Mouse (Mus musculus) ES-Bruce4 (cell line): ENCODE results near the gene Atp6v0a2. TPM values are rescaled to one million over a fixed set of nuclear protein-coding genes. Genes with fewer than 3 reads are reported as not detected.

Source experiments
- H3K27ac ChIP-seq: 2 replicates; pipeline ENCODE4 v1.5.1; 2012; ENCODE audit warnings: low read length, inconsistent platforms; ENCODE audit not compliant: insufficient read depth
- H3K27me3 ChIP-seq: 2 replicates; pipeline ENCODE4 v1.6.1; 2012; ENCODE audit warnings: mild to moderate bottlenecking, low read length, inconsistent platforms; ENCODE audit not compliant: control insufficient read depth, poor library complexity, insufficient read depth, severe bottlenecking
- H3K36me3 ChIP-seq: 2 replicates; pipeline ENCODE4 v1.6.1; 2012; ENCODE audit warnings: inconsistent platforms, mild to moderate bottlenecking, low read length, moderate library complexity; ENCODE audit not compliant: control insufficient read depth, poor library complexity, insufficient read depth, severe bottlenecking
- H3K4me1 ChIP-seq: one replicate; pipeline ENCODE4 v1.8.1; 2011; ENCODE audit warnings: low read length; ENCODE audit not compliant: control insufficient read depth, insufficient read depth
- H3K4me3 ChIP-seq: 2 replicates; pipeline ENCODE4 v1.5.1; 2011; ENCODE audit warnings: low read depth, mild to moderate bottlenecking, low read length
- H3K9ac ChIP-seq: 2 replicates; pipeline ENCODE4 v1.6.1; 2012; ENCODE audit warnings: low read depth, mild to moderate bottlenecking, inconsistent platforms; ENCODE audit not compliant: poor library complexity, severe bottlenecking
- H3K9me3 ChIP-seq: replicated peaks from 2 replicates; pipeline ENCODE4 v1.6.1; 2012; ENCODE audit warnings: mild to moderate bottlenecking, low read length, inconsistent platforms; ENCODE audit not compliant: control insufficient read depth, poor library complexity, insufficient read depth, severe bottlenecking
- CTCF ChIP-seq: IDR thresholded peaks from one replicate; pipeline ENCODE4 v1.8.1; 2011; ENCODE audit warnings: low read depth, low read length
- EP300 ChIP-seq: IDR thresholded peaks from 2 replicates; pipeline ENCODE4 v1.6.1; 2011; ENCODE audit warnings: low read depth, low read length; ENCODE audit not compliant: insufficient read depth
- POLR2A ChIP-seq: IDR thresholded peaks from one replicate; pipeline ENCODE4 v1.8.1; 2011; ENCODE audit warnings: low read length; ENCODE audit not compliant: insufficient read depth
- polyA plus RNA-seq: library from polyadenylated mRNA; stranded (reverse); fragments of >200 nt; gene quantifications from 2 replicates; pipeline ENCODE4 v1.2.4, GENCODE M21; 2011; ENCODE audit warnings: low read depth; ENCODE audit not compliant: missing spikeins, insufficient read depth, insufficient read length

The Atp6v0a2 gene
- polyA plus RNA-seq, 1 experiment, result 16.8 TPM

DNA sequence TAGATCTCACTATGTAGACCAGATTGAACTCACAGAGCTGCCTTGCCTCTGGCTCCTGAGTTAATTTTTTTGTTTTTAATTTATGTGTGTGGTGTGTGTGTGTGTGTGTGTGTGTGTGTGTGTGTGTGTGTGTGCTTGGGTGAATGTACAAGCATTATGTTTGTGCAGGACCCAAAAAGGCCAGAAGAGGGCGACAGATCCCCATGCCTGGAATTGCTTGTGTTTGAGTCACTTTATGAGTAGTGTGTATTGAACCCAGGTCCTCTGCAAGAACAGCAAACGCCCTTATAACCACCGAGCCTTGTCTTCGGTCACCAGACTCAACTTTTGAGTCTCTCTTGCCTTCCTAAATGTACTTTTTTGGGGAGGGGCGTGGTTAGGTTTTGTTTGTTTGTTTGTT is 26.0 kb upstream of the Atp6v0a2 start:
- H3K27me3 ChIP-seq, result no peaks in the 10 kb centered on the region
- H3K36me3 ChIP-seq, result no peaks in the 10 kb centered on the region
- H3K9ac ChIP-seq, result no peak overlapping the region
- H3K4me1 ChIP-seq, result no peaks in the 10 kb centered on the region
- H3K4me3 ChIP-seq, result no peak overlapping the region
- H3K9me3 ChIP-seq, result no peaks in the 10 kb centered on the region
- peak; percentile 49 for TF ChIP-seq CTCF
- no peak for TF ChIP-seq POLR2A
- H3K27ac ChIP-seq, result no peak overlapping the region

DNA sequence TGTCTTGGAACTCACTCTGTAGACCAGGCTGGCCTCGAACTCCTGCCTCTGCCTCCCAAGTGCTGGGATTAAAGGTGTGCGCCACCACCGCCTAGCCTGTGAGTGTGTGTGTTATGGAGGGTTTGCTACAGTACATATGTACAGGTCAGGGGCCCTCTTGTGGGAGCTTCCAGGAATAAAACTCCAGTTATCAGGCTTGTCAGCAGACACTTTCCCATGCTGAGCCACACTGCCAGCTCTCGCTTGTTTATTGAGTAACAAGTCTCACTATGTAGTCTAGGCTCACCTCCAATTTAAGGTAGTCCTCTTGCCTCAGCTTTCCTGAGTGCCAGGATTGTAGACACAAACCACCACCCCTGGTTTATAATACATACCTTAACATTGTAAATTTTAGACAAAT is 24.1 kb upstream of the Atp6v0a2 start:
- Histone ChIP-seq H3K9me3 (no peaks in the 10 kb centered on the region), H3K27ac (no peak overlapping the region), H3K9ac (no peak overlapping the region), H3K36me3 (no peaks in the 10 kb centered on the region), H3K4me3 (no peak overlapping the region), H3K4me1 (no peaks in the 10 kb centered on the region), H3K27me3 (no peaks in the 10 kb centered on the region)
- TF ChIP-seq EP300, result no peak
- no peak for TF ChIP-seq POLR2A
- no peak for TF ChIP-seq CTCF

DNA sequence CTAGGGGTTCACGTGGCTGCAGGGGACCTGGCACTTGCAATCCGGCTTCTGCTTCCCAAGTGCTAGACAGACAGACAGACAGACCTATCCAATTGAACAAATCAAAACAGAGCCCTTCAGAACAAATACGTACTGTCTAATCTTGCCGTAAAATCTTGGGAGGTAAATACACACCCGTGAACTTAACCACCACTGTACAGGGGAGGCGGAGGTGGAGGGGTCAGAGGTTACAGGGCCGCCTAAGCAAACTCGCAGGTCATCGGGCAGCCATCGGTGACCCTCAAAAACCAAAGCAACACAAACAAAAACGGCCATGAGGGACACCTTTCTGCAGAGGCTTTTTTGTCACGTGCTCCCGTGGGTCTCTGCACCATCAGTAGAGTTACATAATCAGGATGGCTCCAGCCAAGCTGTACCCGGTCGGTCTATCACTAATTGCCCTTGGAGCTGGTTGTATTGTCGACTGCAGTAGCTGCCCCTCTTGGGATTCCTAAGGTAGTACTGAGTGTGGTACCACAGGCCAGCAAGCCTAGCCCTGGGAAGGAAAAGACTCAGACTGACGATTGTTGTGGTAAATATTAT is 23.2 kb upstream of the Atp6v0a2 start:
- no peak overlapping the region for H3K4me3 ChIP-seq
- no peak overlapping the region for H3K9ac ChIP-seq
- no peaks in the 10 kb centered on the region for H3K36me3 ChIP-seq
- TF ChIP-seq POLR2A, result no peak
- H3K4me1 ChIP-seq, result no peaks in the 10 kb centered on the region
- no peaks in the 10 kb centered on the region for H3K27me3 ChIP-seq
- no peaks in the 10 kb centered on the region for H3K9me3 ChIP-seq
- no peak overlapping the region for H3K27ac ChIP-seq

DNA sequence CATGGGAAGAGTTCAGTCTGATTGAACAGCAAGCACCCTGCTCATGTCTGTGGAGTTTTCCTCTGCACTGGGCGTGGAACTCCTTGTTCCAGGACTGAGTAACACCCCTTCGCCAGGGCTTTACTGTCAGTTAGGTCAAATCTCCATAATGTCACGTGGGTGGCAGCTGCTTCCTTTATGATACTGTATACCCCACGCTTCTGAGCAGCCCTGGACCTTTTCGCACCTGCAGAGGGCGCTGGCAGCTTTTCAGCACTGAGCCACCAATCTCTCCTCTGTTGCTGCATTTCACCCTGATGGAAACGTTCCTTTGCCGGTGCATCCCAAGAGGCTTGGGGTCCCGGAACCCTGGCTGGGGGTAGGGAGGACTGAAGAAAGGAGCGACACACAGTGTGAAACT is 17.4 kb upstream of the Atp6v0a2 start:
- Histone ChIP-seq H3K36me3 (no peaks in the 10 kb centered on the region), H3K9me3 (no peaks in the 10 kb centered on the region), H3K4me3 (peak overlapping the region; percentile 48), H3K4me1 (peaks cover 2% of the 10 kb centered on the region), H3K27me3 (no peaks in the 10 kb centered on the region), H3K27ac (no peak overlapping the region), H3K9ac (peak overlapping the region; percentile 54)
- peak; percentile 92 for TF ChIP-seq CTCF
- TF ChIP-seq POLR2A, result no peak
- TF ChIP-seq EP300, result peak; percentile 59; the same call in 1 of the 2 replicates

DNA sequence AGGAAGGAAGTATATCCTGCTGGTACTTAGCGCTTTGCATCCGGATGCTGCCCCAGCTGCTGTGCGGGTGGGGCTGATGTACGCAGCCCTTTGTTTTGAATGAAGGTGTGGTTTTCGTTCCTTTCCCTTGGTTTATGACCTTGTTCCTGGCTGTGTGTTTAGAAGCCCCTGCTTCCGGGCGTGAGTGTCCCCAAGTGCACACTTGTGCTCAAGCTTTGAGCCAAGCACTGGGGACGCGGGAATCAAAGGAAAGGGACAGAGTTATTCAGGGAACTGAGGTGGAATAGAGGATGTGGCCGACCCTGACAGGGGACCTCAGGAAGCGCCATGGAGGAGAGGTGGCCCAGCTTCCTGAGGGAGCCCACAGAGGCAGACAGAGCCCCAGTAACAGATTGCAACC is 13.7 kb upstream of the Atp6v0a2 start:
- H3K27me3 ChIP-seq, result no peaks in the 10 kb centered on the region
- H3K9ac ChIP-seq, result no peak overlapping the region
- H3K9me3 ChIP-seq, result no peaks in the 10 kb centered on the region
- H3K27ac ChIP-seq, result 0 out of 2 replicates have a peak overlapping the region, but pooled peaks have one; percentile 30
- no peak overlapping the region for H3K4me3 ChIP-seq
- TF ChIP-seq POLR2A, result no peak
- no peaks in the 10 kb centered on the region for H3K36me3 ChIP-seq
- peaks cover 2% of the 10 kb centered on the region for H3K4me1 ChIP-seq

DNA sequence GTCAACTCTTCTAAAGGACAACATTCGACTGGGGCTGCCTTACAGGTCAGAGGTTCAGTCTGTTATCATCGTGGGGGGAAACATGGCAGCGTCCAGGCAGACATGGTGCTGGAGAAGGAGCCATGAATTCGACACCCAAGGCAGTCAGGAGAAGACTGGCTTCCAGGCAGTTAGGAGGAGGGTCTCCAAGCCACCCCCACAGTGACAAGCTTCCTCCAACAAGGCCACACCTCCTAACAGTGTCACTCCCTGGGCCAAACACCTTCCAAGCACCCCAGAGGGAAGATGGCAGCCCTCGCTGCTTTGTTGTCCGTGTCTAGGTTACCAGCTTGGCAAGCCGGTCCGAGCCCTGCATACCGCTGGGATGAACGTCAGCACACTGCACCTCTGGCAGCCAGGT is 9.7 kb upstream of the Atp6v0a2 start:
- peak overlapping the region; percentile 51 for H3K4me3 ChIP-seq
- no peaks in the 10 kb centered on the region for H3K36me3 ChIP-seq
- no peak overlapping the region for H3K27ac ChIP-seq
- H3K4me1 ChIP-seq, result no peaks in the 10 kb centered on the region
- H3K9ac ChIP-seq, result no peak overlapping the region
- H3K9me3 ChIP-seq, result no peaks in the 10 kb centered on the region
- peak; percentile 55 for TF ChIP-seq POLR2A
- no peak for TF ChIP-seq CTCF
- no peaks in the 10 kb centered on the region for H3K27me3 ChIP-seq
